Mouse (Mus musculus) spleen, adult 10 weeks (tissue): ENCODE measurements around the gene 5730596B20Rik. TPM values are rescaled to one million over a fixed set of nuclear protein-coding genes. Genes with fewer than 3 reads are reported as not detected.

Experiments
- polyA plus RNA-seq: library from polyadenylated mRNA; stranded (reverse); fragments of 350-450 nt; fragmentation: Illumina TruSeq; extraction: RNeasy Lipid Tissue Mini Kit (QIAGEN cat#74804); gene quantifications from one replicate; pipeline ENCODE4 v1.2.3, GENCODE M21; 2015; ENCODE audit warnings: low replicate concordance; ENCODE audit not compliant: insufficient read depth

Gene 5730596B20Rik
- 0.17 TPM for polyA plus RNA-seq

DNA sequence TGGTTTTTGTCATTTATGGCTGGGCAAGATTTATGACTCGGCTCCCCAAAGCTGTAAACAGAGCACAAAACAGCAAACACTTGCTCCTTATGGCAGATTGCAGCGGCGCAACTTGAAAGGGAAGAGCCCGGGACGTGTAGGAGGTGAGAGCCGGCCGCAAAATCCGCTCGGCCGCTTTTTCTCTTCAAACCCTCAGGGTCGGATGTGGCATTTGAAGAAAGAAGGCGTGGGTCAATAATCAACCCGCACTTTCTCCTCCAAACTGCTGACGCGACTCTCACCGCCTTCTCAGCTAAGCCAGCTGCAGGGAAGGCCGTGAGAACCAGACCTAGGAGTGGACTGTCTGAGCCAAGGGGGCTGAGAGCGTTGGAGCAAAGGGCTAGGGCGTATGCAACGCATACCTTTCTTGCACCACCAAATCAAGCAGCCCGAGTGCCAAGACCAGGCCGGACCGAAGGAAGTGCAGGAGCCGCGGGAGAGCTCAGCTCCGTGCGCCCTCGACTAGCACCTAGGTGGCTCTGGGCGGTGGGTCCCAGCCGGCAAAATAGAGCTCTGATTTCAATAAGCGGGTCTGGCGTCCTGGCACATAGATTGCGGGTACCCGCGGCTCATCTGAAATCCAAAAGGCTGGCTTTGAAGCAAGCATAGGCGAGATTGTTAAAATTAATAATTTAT, at the start of gene 5730596B20Rik:
5730596B20Rik (plus strand) TSS at position 438 of the 675 bp plus-strand sequence.

DNA sequence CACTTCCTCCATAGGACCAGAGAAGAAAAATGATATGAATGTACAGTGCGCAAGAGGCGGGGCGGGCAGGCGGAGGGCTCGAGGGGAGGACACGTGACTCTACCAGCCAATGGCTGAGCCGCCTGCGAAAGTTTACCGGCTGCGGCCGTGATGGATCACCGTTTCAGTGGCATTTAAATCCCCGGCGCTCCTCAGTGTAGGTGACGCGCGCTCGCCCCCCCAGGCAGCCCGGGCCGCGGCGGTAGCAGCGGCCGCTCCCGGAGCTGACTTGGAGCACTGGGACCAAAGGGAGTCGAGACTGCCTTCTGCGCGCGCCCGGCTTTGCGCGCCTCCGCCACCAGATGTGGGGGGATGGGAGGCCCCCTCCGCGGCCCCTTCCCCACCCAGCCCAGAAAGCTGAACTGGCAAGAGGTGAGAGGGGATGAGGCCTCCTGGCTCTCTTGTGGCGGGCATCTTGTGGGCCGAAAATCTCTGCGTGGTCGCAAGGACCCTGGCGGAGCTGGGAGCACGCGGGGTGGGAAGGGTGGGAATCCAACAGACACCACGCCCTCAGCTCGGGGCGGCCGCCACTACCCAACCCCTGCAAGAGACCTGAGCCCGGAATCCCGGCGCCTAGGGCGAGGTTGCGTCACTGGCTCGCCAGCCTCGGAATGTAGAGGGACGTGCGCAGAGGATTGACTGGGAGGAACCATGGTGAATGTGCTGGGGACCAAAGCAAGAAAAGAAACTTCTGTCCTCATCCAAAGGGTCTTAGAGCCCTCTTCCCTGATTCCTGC, 18.8 kb upstream of the 5730596B20Rik start, which contains the start of gene Hoxa1:
Hoxa1 (minus strand) TSS at position 42 of the 776 bp plus-strand sequence.

DNA sequence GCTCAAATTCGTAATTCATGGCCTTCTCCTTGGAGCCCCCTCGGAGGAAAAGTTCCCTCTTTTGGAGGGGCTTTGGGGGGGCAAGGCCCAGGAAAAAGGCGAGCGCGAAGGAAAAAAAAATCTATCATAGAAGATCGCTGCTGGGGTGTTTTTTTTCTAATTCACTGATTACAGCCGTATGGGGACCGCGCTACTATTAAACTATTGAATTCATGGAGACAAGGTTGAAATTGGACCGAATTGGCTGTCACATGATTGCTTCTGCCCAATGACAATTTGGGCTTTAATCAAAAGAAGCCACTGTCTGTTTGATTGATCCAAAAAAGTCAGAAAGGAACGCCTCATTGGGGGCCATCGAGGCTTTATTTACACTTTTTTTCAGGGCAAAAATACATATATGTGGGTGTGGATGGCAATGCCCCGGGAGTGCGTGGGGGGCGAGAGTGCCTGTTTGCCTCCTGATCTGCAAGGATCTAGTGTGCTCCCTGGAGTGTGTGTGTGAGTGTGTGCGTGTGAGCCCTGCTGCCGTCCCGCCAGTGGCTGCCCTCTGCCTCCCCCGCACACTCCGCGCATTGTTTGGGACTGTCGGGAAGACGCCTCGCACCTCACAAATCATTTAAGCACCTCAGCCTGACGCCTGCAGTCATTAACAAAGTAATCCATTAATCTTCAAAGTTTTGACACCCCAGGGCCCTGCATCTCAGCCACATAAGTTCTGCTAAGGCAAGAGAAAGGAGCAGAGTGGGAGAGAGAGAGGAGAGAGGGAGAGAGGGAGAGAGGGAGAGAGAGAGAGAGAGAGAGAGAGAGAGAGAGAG, 12.5 kb upstream of the 5730596B20Rik start, which contains the start of gene Hoxa2:
Hoxa2 (minus strand) TSS at position 206 of the 815 bp plus-strand sequence.

DNA sequence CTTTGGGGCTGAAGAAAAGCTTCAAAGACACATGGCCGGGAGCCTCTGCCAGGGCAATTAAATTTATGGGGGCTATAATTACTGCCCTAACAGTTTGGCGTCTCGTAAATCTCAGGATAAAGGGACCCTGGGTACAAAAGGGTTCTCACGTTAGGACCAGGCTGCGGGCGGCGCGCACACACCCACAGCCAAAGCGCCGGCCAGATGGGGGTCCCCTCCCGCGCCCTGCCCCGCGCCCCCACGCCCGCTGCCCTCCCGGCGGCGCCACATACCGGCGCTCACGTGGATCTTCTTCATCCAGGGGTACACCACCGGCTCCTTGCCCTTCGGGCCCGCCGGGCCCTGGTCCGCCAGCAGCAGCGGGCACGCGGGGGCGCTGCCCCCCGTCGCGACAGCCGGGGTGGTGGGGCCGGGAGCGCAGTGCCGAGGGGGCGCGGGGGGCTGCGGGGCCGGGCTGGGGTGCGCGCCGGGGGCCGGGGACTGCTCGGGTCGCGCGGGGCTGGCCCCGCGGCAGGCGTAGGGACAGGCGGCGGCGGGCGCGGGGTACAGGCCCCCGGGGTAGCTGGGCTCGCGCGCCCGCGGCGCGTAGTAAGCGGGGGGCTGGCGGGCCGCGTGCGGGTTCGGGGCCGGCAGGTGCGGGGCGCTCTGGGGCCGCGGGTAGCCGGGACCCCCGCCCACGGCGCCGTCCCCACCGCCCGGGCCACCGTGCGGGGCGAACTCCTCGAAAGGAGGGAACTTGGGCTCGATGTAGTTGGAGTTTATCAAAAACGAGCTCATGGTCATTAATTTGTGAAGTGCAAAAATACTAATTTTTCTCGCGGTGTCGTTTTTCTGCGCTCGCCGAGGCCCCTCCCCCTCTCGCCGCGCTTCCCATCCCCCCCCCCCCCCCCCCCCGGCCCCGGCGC, 13.9 kb downstream of the 5730596B20Rik start, which contains the start of gene Hoxa4:
Hoxa4 (minus strand) TSS at position 848 of the 905 bp plus-strand sequence.

DNA sequence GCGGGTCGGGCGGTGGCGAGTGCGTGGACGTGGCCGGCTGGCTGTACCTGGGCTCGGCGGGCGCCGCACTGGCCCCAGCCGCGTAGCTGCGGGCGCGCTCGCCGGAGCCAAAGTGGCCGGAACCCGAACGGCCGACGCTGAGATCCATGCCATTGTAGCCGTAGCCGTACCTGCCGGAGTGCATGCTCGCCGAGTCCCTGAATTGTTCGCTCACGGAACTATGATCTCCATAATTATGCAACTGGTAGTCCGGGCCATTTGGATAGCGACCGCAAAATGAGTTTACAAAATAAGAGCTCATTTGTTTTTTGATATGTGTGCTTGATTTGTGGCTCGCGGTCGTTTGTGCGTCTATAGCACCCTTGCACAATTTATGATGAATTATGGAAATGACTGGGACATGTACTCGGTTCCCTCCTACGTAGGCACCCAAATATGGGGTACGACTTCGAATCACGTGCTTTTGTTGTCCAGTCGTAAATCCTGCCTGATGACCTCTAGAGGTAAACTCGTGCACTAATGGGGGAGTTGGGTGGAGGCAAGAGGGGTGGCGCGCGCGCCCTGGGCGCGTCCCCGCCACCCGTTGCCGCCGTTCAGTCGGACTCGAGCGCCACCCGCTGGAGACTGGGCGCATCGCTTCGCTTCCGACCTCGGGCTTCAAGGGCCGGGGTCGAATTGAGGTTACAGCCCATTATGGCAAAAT, 26.9 kb downstream of the 5730596B20Rik start, which contains the start of gene Hoxa5:
Hoxa5 (minus strand) TSS at position 538 of the 703 bp plus-strand sequence.

GRCm38 (mm10) chr6:52208072-52208867, 31.0 kb downstream of the 5730596B20Rik start, which contains the start of gene Hoxa6:
Hoxa6 (minus strand) TSS chr6:52208722.

DNA sequence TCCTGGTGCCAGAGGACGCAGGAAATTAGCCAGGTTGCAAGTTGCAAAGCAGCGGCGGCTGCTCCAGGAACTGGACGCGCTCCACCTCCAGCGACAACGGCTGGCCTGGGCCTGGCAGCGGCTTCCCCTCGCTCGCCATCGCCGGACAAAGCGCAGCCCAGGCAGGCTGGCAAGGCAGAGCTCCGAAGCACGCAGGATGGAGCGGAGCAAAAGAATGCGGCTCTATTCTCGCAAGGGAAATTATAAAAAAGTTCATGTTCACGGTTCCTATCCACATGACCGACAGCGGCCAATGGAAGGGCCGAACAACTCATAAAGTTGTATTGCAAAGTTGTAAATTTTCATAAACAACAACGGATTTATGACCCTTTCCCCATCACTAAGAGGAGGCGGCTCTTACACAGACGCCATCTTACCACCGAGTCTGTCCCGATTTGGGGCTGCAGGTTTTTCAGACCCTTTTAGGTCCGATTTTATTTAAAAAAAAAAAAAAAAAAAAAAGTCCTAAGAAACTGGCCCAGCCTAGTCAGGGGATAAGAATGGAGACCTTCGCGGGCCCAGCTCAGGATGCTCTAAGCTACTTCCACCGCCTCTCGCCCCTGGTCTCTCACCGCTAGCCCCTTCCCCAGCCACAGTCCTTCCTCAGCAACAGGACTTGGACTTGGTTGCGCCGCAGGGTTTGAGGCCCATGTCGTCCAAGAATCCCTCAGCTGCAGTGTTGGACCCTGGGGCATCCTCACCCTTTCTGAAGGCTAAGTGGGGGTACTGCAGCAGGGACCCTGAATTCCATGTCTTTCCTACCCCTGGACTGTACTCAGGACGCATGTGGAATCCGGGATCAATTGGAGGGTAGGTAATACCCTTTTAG, 36.1 kb downstream of the 5730596B20Rik start, which contains the start of the genes Hoxa3 and Gm28308:
Hoxa3 (minus strand) TSS at position 218 of the 868 bp plus-strand sequence.
Gm28308 (minus strand) TSS at position 221 of the 868 bp plus-strand sequence.

GRCm38 (mm10) chr6:52221337-52221992, 44.2 kb downstream of the 5730596B20Rik start, which contains the start of gene Hoxa7:
Hoxa7 (minus strand) TSS chr6:52221854.

Other genes starting within 250 kb of the 5730596B20Rik start
- gene Skap2, start 164.9 kb upstream of the 5730596B20Rik start, polyA plus RNA-seq, result 119 TPM
- 0.51 TPM for gene Hoxa1, start 19.2 kb upstream of the 5730596B20Rik start, polyA plus RNA-seq
- gene Hoxa2, start 12.7 kb upstream of the 5730596B20Rik start, polyA plus RNA-seq, result 1.8 TPM
- 1.5 TPM for gene Hoxa4, start 14.3 kb downstream of the 5730596B20Rik start, polyA plus RNA-seq
- gene Hoxa5, start 27.1 kb downstream of the 5730596B20Rik start, polyA plus RNA-seq, result 2.2 TPM
- gene Hoxa6, start 31.2 kb downstream of the 5730596B20Rik start, polyA plus RNA-seq, result not detected
- 1.4 TPM for gene Hoxa3, start 35.8 kb downstream of the 5730596B20Rik start, polyA plus RNA-seq
- not detected for gene Gm28308, start 35.8 kb downstream of the 5730596B20Rik start, polyA plus RNA-seq
- gene Hoxa7, start 44.4 kb downstream of the 5730596B20Rik start, polyA plus RNA-seq, result 1.6 TPM
- 0.17 TPM for gene Hoxa9, start 53.6 kb downstream of the 5730596B20Rik start, polyA plus RNA-seq
- not detected for gene Hoxa10, start 63.4 kb downstream of the 5730596B20Rik start, polyA plus RNA-seq
- gene Hoxa11, start 68.3 kb downstream of the 5730596B20Rik start, polyA plus RNA-seq, result not detected
- not detected for gene Hoxa13, start 83.4 kb downstream of the 5730596B20Rik start, polyA plus RNA-seq
- not detected for gene Evx1, start 136.0 kb downstream of the 5730596B20Rik start, polyA plus RNA-seq